Mouse (Mus musculus): ENCODE data around the gene Tcf12. TPM values are rescaled to one million over a fixed set of nuclear protein-coding genes. Genes with fewer than 3 reads are reported as not detected.

The Tcf12 gene
- polyA plus RNA-seq, 1 experiment from 2014 or later, result 103 TPM

DNA sequence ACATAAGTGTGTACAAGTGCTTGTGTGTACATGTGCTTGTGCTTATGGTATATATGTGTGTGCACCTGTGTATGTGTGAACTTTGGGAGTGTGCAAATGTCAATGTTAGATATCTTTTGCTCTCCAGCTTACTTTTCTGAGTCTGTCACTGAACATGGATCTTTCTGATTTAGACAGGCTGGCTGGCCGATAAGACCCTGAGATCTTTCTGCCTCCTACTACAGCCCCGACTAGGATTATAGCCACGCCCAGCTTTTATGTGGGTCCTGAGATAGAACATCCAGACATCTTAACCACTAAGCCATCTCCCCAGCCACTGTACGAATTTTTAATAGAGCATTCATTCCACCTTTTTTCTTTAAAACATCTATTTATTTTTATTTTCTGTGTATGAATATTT lies 166.9 kb downstream of the Tcf12 start:
- 84% methylated on average over 4 of the region's 4 CpGs for WGBS
- H3K36me3 ChIP-seq (ENCODE audit: insufficient read depth), result peaks cover 9% of the 10 kb centered on the region; the same call in 1 of the 2 replicates
- no peaks in the 10 kb centered on the region for H3K9me3 ChIP-seq (ENCODE audit: low read depth, low read length)
- H3K27ac ChIP-seq (ENCODE audit: low read depth), result no peak overlapping the region
- no peak for ATAC-seq (ENCODE audit: insufficient read depth)
- no peak overlapping the region for H3K4me3 ChIP-seq (ENCODE audit: low read depth, low read length)
- no peak for DNase-seq
- no peak overlapping the region for H3K9ac ChIP-seq
- no peaks in the 10 kb centered on the region for H3K27me3 ChIP-seq (ENCODE audit: insufficient read depth, low read length)
- TF ChIP-seq CTCF (IDR thresholded peaks at IDR 0.05; ENCODE audit: low read depth), result no peak
- H3K4me1 ChIP-seq (ENCODE audit: insufficient read depth), result no peaks in the 10 kb centered on the region
- H3K4me2 ChIP-seq, result no peak overlapping the region

GRCm38 (mm10) chr9:71942424-71942823 lies 169.2 kb downstream of the Tcf12 start:
- H3K9ac ChIP-seq, result no peak overlapping the region
- no peak overlapping the region for H3K4me3 ChIP-seq (ENCODE audit: low read depth, low read length)
- no peak overlapping the region for H3K27ac ChIP-seq (ENCODE audit: low read depth)
- H3K36me3 ChIP-seq (ENCODE audit: insufficient read depth), result peaks cover 5% of the 10 kb centered on the region; the same call in 1 of the 2 replicates
- no peak for ATAC-seq (ENCODE audit: insufficient read depth)
- no peaks in the 10 kb centered on the region for H3K9me3 ChIP-seq (ENCODE audit: low read depth, low read length)
- H3K27me3 ChIP-seq (ENCODE audit: insufficient read depth, low read length), result no peaks in the 10 kb centered on the region
- no peak for TF ChIP-seq CTCF (IDR thresholded peaks at IDR 0.05; ENCODE audit: low read depth)
- no peak for DNase-seq
- no peak overlapping the region for H3K4me2 ChIP-seq
- H3K4me1 ChIP-seq (ENCODE audit: insufficient read depth), result no peaks in the 10 kb centered on the region

DNA sequence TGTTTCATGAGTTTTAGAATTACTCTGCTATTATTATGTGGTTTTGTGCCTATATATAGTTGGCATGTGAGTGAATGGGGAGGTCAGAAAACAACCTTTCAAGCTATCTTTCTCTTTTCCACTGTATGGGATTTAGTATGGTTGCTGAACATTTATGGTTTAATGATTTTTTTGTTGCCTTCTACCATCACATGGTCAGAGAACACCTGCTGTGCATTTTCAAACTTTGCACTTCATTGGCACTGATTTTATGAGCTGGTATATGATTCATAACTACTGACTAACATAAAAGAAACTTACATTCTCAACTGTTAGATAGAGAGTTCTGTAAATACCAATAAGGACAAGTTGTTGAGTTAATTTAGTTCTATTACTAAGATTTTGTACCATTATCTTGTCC lies 171.7 kb downstream of the Tcf12 start:
- H3K9me3 ChIP-seq (ENCODE audit: low read depth, low read length), result no peaks in the 10 kb centered on the region
- no peak overlapping the region for H3K9ac ChIP-seq
- H3K4me2 ChIP-seq, result no peak overlapping the region
- H3K27me3 ChIP-seq (ENCODE audit: insufficient read depth, low read length), result no peaks in the 10 kb centered on the region
- no peak for DNase-seq
- H3K27ac ChIP-seq (ENCODE audit: low read depth), result no peak overlapping the region
- no peak for TF ChIP-seq CTCF (IDR thresholded peaks at IDR 0.05; ENCODE audit: low read depth)
- no peak for ATAC-seq (ENCODE audit: insufficient read depth)
- peaks cover 5% of the 10 kb centered on the region; the same call in 1 of the 2 replicates for H3K36me3 ChIP-seq (ENCODE audit: insufficient read depth)
- no peak overlapping the region for H3K4me3 ChIP-seq (ENCODE audit: low read depth, low read length)
- H3K4me1 ChIP-seq (ENCODE audit: insufficient read depth), result no peaks in the 10 kb centered on the region

DNA sequence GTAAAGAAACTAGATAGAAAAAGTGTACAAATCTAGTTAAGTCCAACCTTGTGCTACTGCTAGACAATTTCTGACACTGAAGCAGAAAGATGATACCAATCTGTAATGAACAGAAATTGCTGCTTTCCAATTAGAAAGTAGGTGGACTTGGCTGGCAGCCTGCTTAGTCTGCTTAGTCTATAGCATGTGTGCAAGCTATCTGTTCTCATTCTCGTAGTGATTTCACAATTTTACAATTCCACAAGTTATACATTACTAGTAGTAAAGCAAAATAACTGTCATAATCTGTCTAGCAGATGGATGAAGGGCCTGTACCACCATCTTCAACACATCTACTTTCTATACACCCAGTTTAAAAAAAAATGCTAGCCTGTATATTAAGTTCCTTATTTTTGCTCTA lies 175.5 kb downstream of the Tcf12 start:
- DNase-seq (no peak), ATAC-seq (ENCODE audit: insufficient read depth) (no peak)
- no peaks in the 10 kb centered on the region for H3K36me3 ChIP-seq (ENCODE audit: insufficient read depth)
- TF ChIP-seq CTCF (IDR thresholded peaks at IDR 0.05; ENCODE audit: low read depth), result no peak
- H3K4me2 ChIP-seq, result no peak overlapping the region
- no peak overlapping the region for H3K27ac ChIP-seq (ENCODE audit: low read depth)
- H3K4me1 ChIP-seq (ENCODE audit: insufficient read depth), result no peaks in the 10 kb centered on the region
- no peaks in the 10 kb centered on the region for H3K9me3 ChIP-seq (ENCODE audit: low read depth, low read length)
- 58% methylated on average over 1 of the region's 1 CpGs for WGBS
- no peak overlapping the region for H3K9ac ChIP-seq
- no peak overlapping the region for H3K4me3 ChIP-seq (ENCODE audit: low read depth, low read length)
- H3K27me3 ChIP-seq (ENCODE audit: insufficient read depth, low read length), result no peaks in the 10 kb centered on the region

DNA sequence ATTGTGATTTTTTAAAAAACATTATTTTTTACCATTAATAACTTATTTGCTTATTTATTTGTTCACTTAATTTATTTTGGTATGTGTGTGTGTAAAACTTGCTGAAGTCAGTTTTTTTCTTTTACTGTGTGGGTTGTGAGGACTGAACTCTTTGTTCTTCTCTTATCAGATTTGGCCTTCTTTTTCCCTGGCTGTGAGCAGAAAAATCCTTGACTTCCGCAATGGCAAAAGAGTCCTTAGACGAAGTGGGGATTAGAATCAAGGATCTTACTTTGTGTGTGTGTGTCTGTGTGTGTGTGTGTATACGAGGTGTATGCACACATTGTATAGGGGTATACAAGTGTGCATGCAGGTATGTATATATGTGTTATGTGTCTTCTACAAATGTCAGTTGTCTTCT lies 176.8 kb downstream of the Tcf12 start:
- no peak for DNase-seq
- Histone ChIP-seq H3K36me3 (ENCODE audit: insufficient read depth) (no peaks in the 10 kb centered on the region), H3K4me1 (ENCODE audit: insufficient read depth) (no peaks in the 10 kb centered on the region), H3K27me3 (ENCODE audit: insufficient read depth, low read length) (no peaks in the 10 kb centered on the region), H3K9me3 (ENCODE audit: low read depth, low read length) (no peaks in the 10 kb centered on the region), H3K4me2 (no peak overlapping the region), H3K4me3 (ENCODE audit: low read depth, low read length) (no peak overlapping the region), H3K9ac (no peak overlapping the region), H3K27ac (ENCODE audit: low read depth) (no peak overlapping the region)
- TF ChIP-seq CTCF (IDR thresholded peaks at IDR 0.05; ENCODE audit: low read depth), result no peak
- ATAC-seq (ENCODE audit: insufficient read depth), result no peak
- WGBS, result 73% methylated on average over 3 of the region's 3 CpGs

GRCm38 (mm10) chr9:71931965-71932364 lies 179.7 kb downstream of the Tcf12 start:
- Histone ChIP-seq H3K4me2 (no peak overlapping the region), H3K4me3 (ENCODE audit: low read depth, low read length) (no peak overlapping the region), H3K9ac (no peak overlapping the region), H3K4me1 (ENCODE audit: insufficient read depth) (no peaks in the 10 kb centered on the region), H3K9me3 (ENCODE audit: low read depth, low read length) (no peaks in the 10 kb centered on the region), H3K27me3 (ENCODE audit: insufficient read depth, low read length) (no peaks in the 10 kb centered on the region), H3K36me3 (ENCODE audit: insufficient read depth) (no peaks in the 10 kb centered on the region), H3K27ac (ENCODE audit: low read depth) (no peak overlapping the region)
- DNase-seq (no peak), ATAC-seq (ENCODE audit: insufficient read depth) (no peak)
- TF ChIP-seq CTCF (IDR thresholded peaks at IDR 0.05; ENCODE audit: low read depth), result no peak

DNA sequence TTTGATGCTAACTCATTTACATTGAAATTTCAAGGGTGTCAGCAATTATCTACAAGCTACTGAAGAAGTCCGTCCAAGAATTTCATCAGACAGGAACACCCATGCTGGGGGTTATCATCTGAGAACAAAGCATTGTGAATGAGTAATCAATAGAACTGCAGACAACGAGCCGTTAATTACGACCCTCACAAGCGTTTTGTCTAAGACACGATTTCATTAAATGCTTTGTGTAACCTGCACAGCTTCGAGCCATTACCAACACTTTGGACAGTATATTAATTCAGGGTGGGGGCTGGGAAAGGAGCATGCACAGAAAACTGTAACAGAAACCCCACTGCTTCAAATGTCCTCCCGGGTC lies 180.3 kb downstream of the Tcf12 start:
- Histone ChIP-seq H3K9ac (no peak overlapping the region), H3K4me3 (ENCODE audit: low read depth, low read length) (no peak overlapping the region), H3K36me3 (ENCODE audit: insufficient read depth) (no peaks in the 10 kb centered on the region), H3K4me1 (ENCODE audit: insufficient read depth) (no peaks in the 10 kb centered on the region), H3K27me3 (ENCODE audit: insufficient read depth, low read length) (no peaks in the 10 kb centered on the region), H3K4me2 (no peak overlapping the region), H3K27ac (ENCODE audit: low read depth) (no peak overlapping the region), H3K9me3 (ENCODE audit: low read depth, low read length) (no peaks in the 10 kb centered on the region)
- no peak for TF ChIP-seq CTCF (IDR thresholded peaks at IDR 0.05; ENCODE audit: low read depth)
- ATAC-seq (ENCODE audit: insufficient read depth), result no peak
- 60% methylated on average over 8 of the region's 8 CpGs for WGBS
- DNase-seq, result no peak

Measured in lung, embryonic 14.5 days (tissue).